Mouse (Mus musculus): ENCODE data around the gene Gm17332.
"Not testable (repeated sequence)": the region's sequence is repeated elsewhere in the genome, so short reads cannot be mapped to it uniquely, and the experiment has no call there.

DNA sequence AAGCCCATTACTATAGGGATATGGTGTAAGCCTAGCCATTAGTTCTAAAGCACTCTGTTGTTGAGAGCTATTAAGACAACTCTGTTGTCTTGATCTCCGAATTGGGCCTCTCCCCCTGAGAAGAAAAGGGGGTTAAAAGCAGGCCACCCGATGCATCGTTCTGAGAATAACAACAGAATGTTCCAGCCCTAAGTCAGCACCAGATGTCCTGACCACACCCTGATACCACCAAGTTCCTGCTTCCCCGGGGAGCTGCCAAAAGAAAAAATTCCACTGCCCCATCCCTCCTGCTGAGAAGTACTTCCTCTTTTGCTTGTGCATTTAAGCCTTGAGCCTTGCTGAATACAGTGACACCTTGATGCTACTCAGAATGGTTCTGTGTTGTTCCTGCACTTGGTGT lies 48.5 kb downstream of the Gm17332 start:
- TF ChIP-seq CTCF (IDR thresholded peaks at IDR 0.05; ENCODE audit: control insufficient read depth, insufficient read depth, insufficient read length); USF1 (IDR thresholded peaks at IDR 0.05; ENCODE audit: low read depth); CEBPB (IDR thresholded peaks at IDR 0.05; ENCODE audit: low read depth); MYOD1 (IDR thresholded peaks at IDR 0.05; ENCODE audit: control insufficient read depth, insufficient read length, low read depth); MYOG (IDR thresholded peaks at IDR 0.05; ENCODE audit: control insufficient read depth, extremely low read depth, insufficient read length): not testable (repeated sequence)

Data from C2C12 (cell line).